8 mouse cellular contexts compared by ENCODE assay signal in genomic region chr6:135197446-135197845, GRCm38 (mm10). TPM values are rescaled to one million over a fixed set of nuclear protein-coding genes. Genes with fewer than 3 reads are reported as not detected.
A peak's percentile ranks its signal among the peaks of the same experiment; 100 is the strongest.
DNase-seq lines count a peak whose midpoint lies in the region; ATAC-seq and TF ChIP-seq lines count a peak whose summit lies in the region.

No protein-coding gene starts in this region.

- no peak for TF ChIP-seq CTCF in heart, adult 2 months (IDR thresholded peaks at IDR 0.05)
- TF ChIP-seq CTCF in C2C12 (IDR thresholded peaks at IDR 0.05; ENCODE audit: control insufficient read depth, insufficient read depth, insufficient read length): no peak

- WGBS in heart, adult 2 months: 15% methylated on average over 7 of the region's 7 CpGs
- WGBS in forebrain, embryonic 11.5 days: 17% methylated on average over 7 of the region's 7 CpGs
- WGBS in liver, embryonic 13.5 days (ENCODE audit: insufficient replicate concordance): 10% methylated on average over 7 of the region's 7 CpGs

- ATAC-seq in forebrain, embryonic 11.5 days (replicated peaks; ENCODE audit: low FRiP score): no peak; the same call in 1 of the 2 replicates
- ATAC-seq in liver, embryonic 13.5 days (ENCODE audit: low read depth): no peak

- H3K27ac ChIP-seq in heart, adult 2 months: no peak overlapping the region; the same call in 1 of the 2 replicates
- H3K27ac ChIP-seq in forebrain, embryonic 11.5 days (ENCODE audit: low read depth, low read length): no peak overlapping the region
- peak overlapping the region; percentile 100 for H3K27ac ChIP-seq in liver, embryonic 13.5 days

- no peak for TF ChIP-seq EP300 in heart, adult 2 months (IDR thresholded peaks at IDR 0.05; ENCODE audit: insufficient read depth, low read depth, low read length)

- H3K4me3 ChIP-seq in heart, adult 2 months: peak overlapping the region; percentile 88
- H3K4me3 ChIP-seq in C2C12 (ENCODE audit: insufficient read depth, poor library complexity, severe bottlenecking): peak overlapping the region; percentile 41
- peak overlapping the region; percentile 84 for H3K4me3 ChIP-seq in forebrain, embryonic 11.5 days (ENCODE audit: low read depth, low read length)
- peak overlapping the region; percentile 89 for H3K4me3 ChIP-seq in liver, embryonic 13.5 days (replicated peaks)

- H3K79me3 ChIP-seq in C2C12 (ENCODE audit: low read depth): no peaks in the 10 kb centered on the region

- H3K27me3 ChIP-seq in heart, adult 2 months (ENCODE audit: control insufficient read depth, insufficient read depth, low read length): no peaks in the 10 kb centered on the region
- no peaks in the 10 kb centered on the region for H3K27me3 ChIP-seq in C2C12 (ENCODE audit: control insufficient read depth, insufficient read depth, insufficient read length)
- H3K27me3 ChIP-seq in forebrain, embryonic 11.5 days (ENCODE audit: control insufficient read depth, insufficient read depth, low read length): no peaks in the 10 kb centered on the region
- H3K27me3 ChIP-seq in liver, embryonic 13.5 days: no peaks in the 10 kb centered on the region

- intact Hi-C loops in heart, adult 2 months (cut with DNase I): no loop called here

- H3K4me2 ChIP-seq in forebrain, embryonic 11.5 days (ENCODE audit: low read depth, low read length, severe bottlenecking): peak overlapping the region; percentile 89
- peak overlapping the region; percentile 77 for H3K4me2 ChIP-seq in liver, embryonic 13.5 days

- no peaks in the 10 kb centered on the region for H3K79me2 ChIP-seq in heart, adult 2 months (replicated peaks; ENCODE audit: control insufficient read depth, insufficient read depth, low read length)
- H3K79me2 ChIP-seq in C2C12 (ENCODE audit: control insufficient read depth, insufficient read depth): peaks cover 9% of the 10 kb centered on the region

- DNase-seq in heart, adult 2 months: no peak
- DNase-seq in heart, adult 11 months: no peak
- no peak for DNase-seq in forebrain, embryonic 11.5 days (ENCODE audit: low spot score)
- peak; percentile 20 for DNase-seq in liver, embryonic 13.5 days
- no peak for DNase-seq in ovary, adult 18-20 months (ENCODE audit: low spot score)
- no peak for DNase-seq in urinary bladder, postnatal 14 days (ENCODE audit: low spot score)
- DNase-seq in kidney, adult 8-10 months: no peak

- H3K36me3 ChIP-seq in heart, adult 2 months (ENCODE audit: control insufficient read depth, insufficient read depth, low read length): no peaks in the 10 kb centered on the region
- H3K36me3 ChIP-seq in C2C12 (ENCODE audit: control insufficient read depth, insufficient read depth): no peaks in the 10 kb centered on the region
- no peaks in the 10 kb centered on the region for H3K36me3 ChIP-seq in forebrain, embryonic 11.5 days (ENCODE audit: control insufficient read depth, insufficient read depth, low read length)
- H3K36me3 ChIP-seq in liver, embryonic 13.5 days: peaks cover 31% of the 10 kb centered on the region

- 0 out of 2 replicates have a peak overlapping the region, but pooled peaks have one; percentile 38 for H3K9ac ChIP-seq in heart, adult 2 months (ENCODE audit: low read depth, low read length)
- H3K9ac ChIP-seq in forebrain, embryonic 11.5 days (ENCODE audit: low read length): peak overlapping the region; percentile 89
- peak overlapping the region; percentile 96 for H3K9ac ChIP-seq in liver, embryonic 13.5 days

- peaks cover 2% of the 10 kb centered on the region for H3K4me1 ChIP-seq in heart, adult 2 months (ENCODE audit: control insufficient read depth, insufficient read depth, low read length)
- H3K4me1 ChIP-seq in forebrain, embryonic 11.5 days (replicated peaks; ENCODE audit: control insufficient read depth, insufficient read depth, low read length): no peaks in the 10 kb centered on the region; the same call in 1 of the 2 replicates
- peaks cover 72% of the 10 kb centered on the region for H3K4me1 ChIP-seq in liver, embryonic 13.5 days (replicated peaks)

- TF ChIP-seq POLR2A in heart, adult 2 months (IDR thresholded peaks at IDR 0.05; ENCODE audit: insufficient read depth, low read depth, low read length): no peak

- H3K9me3 ChIP-seq in forebrain, embryonic 11.5 days (ENCODE audit: control insufficient read depth, low read length): no peaks in the 10 kb centered on the region
- no peaks in the 10 kb centered on the region for H3K9me3 ChIP-seq in liver, embryonic 13.5 days (replicated peaks)

- no peak overlapping the region for H3ac ChIP-seq in C2C12 (ENCODE audit: control insufficient read depth, insufficient read length, low read depth)

TF ChIP-seq in C2C12, 6 proteins besides CTCF, POLR2A, EP300 and RAD21:
- TF ChIP-seq FOSL1 (IDR thresholded peaks at IDR 0.05; ENCODE audit: insufficient read depth, low read length, poor library complexity, severe bottlenecking) (no peak), MYOG (IDR thresholded peaks at IDR 0.05; ENCODE audit: control insufficient read depth, extremely low read depth, insufficient read length) (no peak), MAX (IDR thresholded peaks at IDR 0.05) (no peak), USF1 (IDR thresholded peaks at IDR 0.05; ENCODE audit: low read depth) (no peak), CEBPB (IDR thresholded peaks at IDR 0.05; ENCODE audit: low read depth) (no peak), MYOD1 (IDR thresholded peaks at IDR 0.05; ENCODE audit: control insufficient read depth, insufficient read length, low read depth) (no peak)

RNA-seq across cellular contexts. Expression of gene Fam234b, which starts 0.3 kb away (rescaled TPM):
- total RNA-seq in heart, adult 2 months (2021): 1 to 10 TPM; 6.4 to 9.5 TPM
- polyA plus RNA-seq in heart, adult 2 months (2012; rRNA removed): 5.8 TPM in 2 replicates
- 4.6 TPM for polyA plus RNA-seq in C2C12 (2012; fragmentation: generic; extraction: Trizol)
- polyA plus RNA-seq in forebrain, embryonic 11.5 days (2014; fragmentation: Nextera tagmentation; extraction: Ambion mirVana): 34.2 and 37.7 TPM in 2 replicates
- 30.1 and 43.5 TPM in 2 replicates for polyA plus RNA-seq in liver, embryonic 13.5 days (2015; fragmentation: Nextera tagmentation; extraction: Ambion mirVana)

RNA-seq across cellular contexts. Expression of gene Hebp1, which starts 0.4 kb away (rescaled TPM):
- total RNA-seq in heart, adult 2 months (2021): 10 to 100 TPM; 46.6 to 57.8 TPM
- polyA plus RNA-seq in heart, adult 2 months (2012; rRNA removed): 11.3 and 14.1 TPM in 2 replicates
- polyA plus RNA-seq in C2C12 (2012; fragmentation: generic; extraction: Trizol): 18.4 TPM
- 3.0 and 4.0 TPM in 2 replicates for polyA plus RNA-seq in forebrain, embryonic 11.5 days (2014; fragmentation: Nextera tagmentation; extraction: Ambion mirVana)
- 129 and 141 TPM in 2 replicates for polyA plus RNA-seq in liver, embryonic 13.5 days (2015; fragmentation: Nextera tagmentation; extraction: Ambion mirVana)

RNA-seq across cellular contexts. Expression of gene Gsg1, which starts 56.7 kb away (rescaled TPM):
- under 1 TPM; 0.34 to 0.68 TPM for total RNA-seq in heart, adult 2 months (2021)
- polyA plus RNA-seq in heart, adult 2 months (2012; rRNA removed): 2.7 and 3.0 TPM in 2 replicates
- 0.15 TPM for polyA plus RNA-seq in C2C12 (2012; fragmentation: generic; extraction: Trizol)
- polyA plus RNA-seq in forebrain, embryonic 11.5 days (2014; fragmentation: Nextera tagmentation; extraction: Ambion mirVana): 0.29 and 0.99 TPM in 2 replicates
- polyA plus RNA-seq in liver, embryonic 13.5 days (2015; fragmentation: Nextera tagmentation; extraction: Ambion mirVana): 0.15 and 0.16 TPM in 2 replicates

Comparison
In these comparisons a context has a peak if more than half of its experiments do, and no peak if none do; other contexts are left out.
1. H3K9ac ChIP-seq: peak in every context shown above with its lines; median percentile 96 in liver, embryonic 13.5 days; 89 in forebrain, embryonic 11.5 days; 38 in heart, adult 2 months.